Mouse (Mus musculus) granulocyte monocyte progenitor cell, adult 5-6 weeks (primary cell): ENCODE measurements around the gene Skiv2l. TPM values are rescaled to one million over a fixed set of nuclear protein-coding genes. Genes with fewer than 3 reads are reported as not detected.

Experiments used
- ATAC-seq: replicated peaks from 2 replicates; pipeline ENCODE4 v1.8.0; 2016; ENCODE audit warnings: mild to moderate bottlenecking, moderate TSS enrichment, inconsistent platforms; ENCODE audit not compliant: poor library complexity, severe bottlenecking
- total RNA-seq, 2 experiments: library from RNA; stranded (forward) in 1 of 2; stranded (reverse) in 1 of 2; fragments of 200-712, 200-1000 nt in 1 of 2; fragments of >200 nt in 1 of 2; fragmentation: Nextera tagmentation in 1 of 2; gene quantifications; 2 replicates each; pipeline ENCODE4 v1.2.3; 2014 to 2017

Gene Skiv2l
- 31.1 and 48.4 TPM in 2 replicates for total RNA-seq (2014; fragmentation: Nextera tagmentation)
- total RNA-seq (2017), result 29.3 and 43.9 TPM in 2 replicates

- peak; percentile 98 for ATAC-seq
Observed at GRCm38 (mm10) chr17:34849722-34850516, at the start of gene Skiv2l, which contains the start of gene Nelfe. Skiv2l (minus strand) TSS chr17:34850210. Nelfe (plus strand) TSS chr17:34850391.

GRCm38 (mm10) chr17:34899053-34899889 is 49.3 kb upstream of the Skiv2l start:
- 0 out of 2 replicates have a peak, but pooled peaks have one; percentile 13 for ATAC-seq

GRCm38 (mm10) chr17:34898706-34899052 is 48.7 kb upstream of the Skiv2l start:
- ATAC-seq, result no peak

GRCm38 (mm10) chr17:34898160-34898586 is 48.2 kb upstream of the Skiv2l start, which contains the start of the genes C2 and Ehmt2:
C2 (minus strand) TSS chr17:34898265.
Ehmt2 (plus strand) TSS chr17:34898469.
- peak; percentile 16; the same call in 1 of the 2 replicates for ATAC-seq

- no peak for ATAC-seq
Observed at GRCm38 (mm10) chr17:34897373-34898159, 47.6 kb upstream of the Skiv2l start.

GRCm38 (mm10) chr17:34896366-34896765 is 46.4 kb upstream of the Skiv2l start:
- ATAC-seq, result no peak

- ATAC-seq, result no peak
Observed at GRCm38 (mm10) chr17:34895724-34896123, 45.7 kb upstream of the Skiv2l start.

- ATAC-seq, result peak; percentile 18
Observed at GRCm38 (mm10) chr17:34894801-34895530, 45.0 kb upstream of the Skiv2l start.

- ATAC-seq, result peak; percentile 77
Observed at GRCm38 (mm10) chr17:34894074-34894597, 44.1 kb upstream of the Skiv2l start.

- ATAC-seq, result no peak
Observed at GRCm38 (mm10) chr17:34893072-34893824, 43.2 kb upstream of the Skiv2l start.

- no peak for ATAC-seq
Observed at GRCm38 (mm10) chr17:34891377-34891776, 41.4 kb upstream of the Skiv2l start.

- ATAC-seq, result no peak
Observed at GRCm38 (mm10) chr17:34890074-34890743, 40.2 kb upstream of the Skiv2l start.

GRCm38 (mm10) chr17:34887942-34888341 is 37.9 kb upstream of the Skiv2l start:
- peak; percentile 74 for ATAC-seq

- ATAC-seq, result no peak
Observed at GRCm38 (mm10) chr17:34885615-34886014, 35.6 kb upstream of the Skiv2l start.

GRCm38 (mm10) chr17:34884704-34885103 is 34.7 kb upstream of the Skiv2l start:
- no peak for ATAC-seq

GRCm38 (mm10) chr17:34883332-34883731 is 33.3 kb upstream of the Skiv2l start:
- ATAC-seq, result peak; percentile 80

- no peak for ATAC-seq
Observed at GRCm38 (mm10) chr17:34881683-34882310, 31.8 kb upstream of the Skiv2l start, which contains the start of gene Gm20547. Gm20547 (minus strand) TSS chr17:34882042.
